Mouse (Mus musculus) left cerebral cortex, postnatal 10 days (tissue): ENCODE measurements around the gene Rap1b. TPM values are rescaled to one million over a fixed set of nuclear protein-coding genes. Genes with fewer than 3 reads are reported as not detected.
A peak's percentile ranks its signal among the peaks of the same experiment; 100 is the strongest.
"Not testable (repeated sequence)": the region's sequence is repeated elsewhere in the genome, so short reads cannot be mapped to it uniquely, and the experiment has no call there.

Experiments used
- DNase-seq, 2 experiments: peaks; one replicate each; pipeline ENCODE4 v3.0.0; 2021 to 2022; ENCODE audit warnings: low spot score in 2 of 2, mixed read lengths in 1 of 2; ENCODE audit errors: extremely low spot score in 1 of 2
- intact Hi-C: fragments of 180-260 bp; cut with DNase I; formaldehyde crosslinking; loops from one replicate; pipeline ENCODE4 v1.15.1; 2025
- total RNA-seq, 2 experiments: library from RNA; stranded (reverse); gene quantifications; 2 replicates each; pipeline ENCODE4 v1.2.3; 2021

Gene Rap1b
- 10 to 100 TPM; 88.9 to 94.5 TPM for total RNA-seq

DNA sequence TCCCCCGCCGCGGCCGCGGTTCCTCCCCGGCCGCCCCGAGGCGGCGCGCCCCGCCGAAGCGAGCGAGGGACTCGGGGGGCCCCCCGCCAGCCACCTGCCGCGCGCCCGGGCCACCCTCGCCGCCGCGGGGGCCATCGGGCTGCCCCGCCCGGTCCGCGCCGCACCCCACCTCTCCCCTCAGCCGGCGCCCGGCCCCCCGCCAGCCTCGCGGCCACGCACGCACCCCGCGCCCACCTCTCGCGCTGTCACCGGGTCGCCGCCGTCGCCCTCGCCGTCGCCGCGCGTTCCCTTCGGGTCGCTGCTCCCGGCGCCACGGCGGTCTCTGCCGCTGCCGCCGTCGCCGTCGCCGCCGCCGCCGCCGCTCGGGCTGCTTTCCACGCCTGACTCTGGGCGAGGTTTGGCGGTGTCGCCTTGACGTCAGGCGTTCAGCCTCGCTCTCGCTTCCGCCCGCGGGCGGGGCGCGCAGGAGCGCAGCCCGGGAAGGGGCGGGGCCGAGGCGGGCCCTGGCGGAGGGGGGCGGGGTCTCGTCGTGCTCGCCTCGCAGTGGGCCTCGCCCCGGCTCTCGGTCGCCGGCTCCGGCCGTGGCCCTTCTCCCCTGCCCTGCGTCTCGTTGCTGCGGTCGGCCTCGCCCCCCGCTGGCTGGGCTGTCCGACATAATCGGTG is at the start of gene Rap1b:
Gene Rap1b (minus strand): TSS at position 439 of the 663 bp plus-strand sequence.
- intact Hi-C loops: loop anchor here (2.0 to 5.0 kb wide), 2 partner anchors 137 to 267 kb away; no protein-coding TSS in a partner anchor
- peak; percentile 91 to 98 for DNase-seq

DNA sequence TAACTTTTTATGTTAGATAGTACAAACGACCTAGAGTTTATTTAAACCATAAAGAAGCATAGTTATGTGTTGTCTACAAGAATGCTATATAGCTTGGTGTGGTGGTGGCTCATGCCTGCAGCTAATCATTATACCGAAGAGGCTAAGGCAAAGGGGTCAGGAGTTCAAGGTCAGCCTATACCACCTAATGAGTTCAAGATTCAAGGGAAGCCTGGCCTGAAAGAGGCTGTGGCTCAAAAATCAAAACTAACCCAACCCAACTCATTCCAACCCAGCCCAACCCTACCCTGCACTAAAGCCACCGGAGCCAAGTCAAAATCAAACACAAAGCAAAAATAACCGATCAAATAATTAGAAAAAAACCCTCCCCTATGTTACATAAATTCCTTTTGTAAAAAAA is 49.4 kb upstream of the Rap1b start:
- intact Hi-C loops: no loop called here
- no peak for DNase-seq

DNA sequence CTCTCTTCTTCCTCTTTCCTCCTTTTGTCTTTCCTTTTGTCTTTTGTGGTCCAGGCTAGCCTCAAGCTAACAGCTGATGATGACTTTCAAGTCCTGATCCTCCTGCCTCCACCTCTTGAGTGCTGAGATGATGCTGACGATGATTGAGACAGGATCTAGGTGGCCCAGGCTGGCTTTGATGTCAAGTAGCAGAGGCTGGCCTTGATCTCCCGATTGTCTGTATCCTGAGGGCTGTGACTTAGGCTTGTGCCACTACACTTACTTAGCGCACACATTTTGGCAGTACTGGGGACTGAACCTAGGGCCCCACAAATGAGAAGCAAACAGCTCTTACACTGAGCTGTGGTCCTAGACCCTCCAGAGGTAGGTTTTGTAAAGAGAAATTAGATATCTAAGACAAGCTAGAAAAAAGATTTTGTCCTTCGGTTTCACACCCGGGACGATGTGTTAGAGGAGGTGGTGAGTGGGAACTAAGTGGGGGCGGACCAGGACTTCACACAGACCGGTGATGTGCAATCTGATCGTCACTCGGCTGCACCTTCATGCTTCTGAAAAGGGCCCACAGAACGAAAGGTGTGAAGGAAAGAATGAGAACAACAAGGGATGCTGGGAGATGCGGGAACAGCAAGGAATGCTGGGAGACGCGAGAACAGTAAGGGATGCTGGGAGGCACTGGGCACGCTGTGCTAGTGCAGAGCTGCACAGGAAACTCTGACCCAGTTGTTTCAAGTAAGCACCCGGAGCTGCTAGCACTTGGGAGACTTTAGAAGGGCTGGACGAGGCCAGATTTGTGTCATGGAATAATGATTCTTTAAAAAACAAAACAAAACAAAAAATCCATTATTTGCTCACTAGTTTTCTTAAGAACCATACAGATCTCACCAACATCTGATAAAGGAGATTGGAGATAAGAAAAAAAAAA is 48.5 kb upstream of the Rap1b start:
- DNase-seq: no peak
- intact Hi-C loops: no loop called here

DNA sequence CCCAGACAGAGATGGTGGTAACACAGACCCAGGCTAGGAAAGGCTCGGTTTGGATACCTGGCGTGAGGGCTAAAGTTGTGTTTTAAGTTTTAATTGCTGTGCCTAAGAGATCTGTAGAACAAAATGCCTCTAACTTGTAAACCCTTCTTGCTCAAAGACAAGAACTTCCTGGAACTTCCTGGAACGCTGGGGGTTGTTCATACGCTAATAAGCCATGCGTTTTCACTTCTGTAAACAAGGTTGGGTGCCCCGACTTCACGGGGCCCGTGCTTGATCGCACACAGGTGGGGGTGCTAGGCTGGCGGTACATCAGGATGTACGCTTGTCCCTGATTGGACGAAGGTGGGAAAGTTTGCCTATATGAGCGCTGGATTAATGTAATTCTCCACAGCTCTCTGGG is 47.3 kb upstream of the Rap1b start:
- intact Hi-C loops: not testable (repeated sequence)

DNA sequence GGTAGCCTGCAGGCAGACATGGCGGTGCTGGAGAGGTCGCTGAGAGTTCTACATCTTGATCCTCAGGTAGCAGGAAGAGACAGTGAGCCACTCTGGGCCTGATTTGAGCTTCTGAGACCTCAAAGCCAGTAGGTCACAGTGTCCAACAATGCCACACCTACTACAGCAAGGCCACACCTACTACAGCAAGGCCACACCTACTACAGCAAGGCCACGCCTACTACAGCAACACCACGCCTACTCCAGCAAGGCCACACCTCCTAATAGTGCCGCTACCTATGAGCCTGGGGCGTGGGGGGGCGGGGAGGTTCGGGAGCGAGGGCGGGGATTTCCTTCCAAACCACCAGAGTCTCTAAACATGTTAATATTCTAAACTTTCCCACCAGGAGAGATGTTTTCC is 45.5 kb upstream of the Rap1b start:
- DNase-seq: no peak
- intact Hi-C loops: no loop called here

More for the DNA sequence above, 47.3 kb upstream of the Rap1b start:
- DNase-seq: not testable (repeated sequence)

DNA sequence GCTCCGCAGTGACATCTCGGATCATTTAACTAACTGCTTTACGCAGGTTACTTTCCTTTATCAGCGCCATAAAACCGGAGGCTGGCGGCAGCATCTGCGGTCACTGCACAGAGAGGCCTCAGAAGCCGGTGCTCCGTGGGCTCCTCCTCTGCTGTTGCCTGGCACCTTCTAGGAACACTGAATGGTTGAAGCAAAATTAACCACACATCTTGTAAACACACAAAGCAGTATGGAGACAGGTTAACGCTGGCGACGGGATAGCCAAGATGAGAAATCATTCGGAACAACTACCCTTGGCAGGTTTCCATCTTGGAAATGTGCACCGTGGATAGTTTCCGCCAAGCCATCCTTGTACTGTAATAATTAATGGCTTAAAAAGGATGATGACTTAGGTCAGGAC is 43.0 kb upstream of the Rap1b start:
- no peak for DNase-seq
- intact Hi-C loops: no loop called here

DNA sequence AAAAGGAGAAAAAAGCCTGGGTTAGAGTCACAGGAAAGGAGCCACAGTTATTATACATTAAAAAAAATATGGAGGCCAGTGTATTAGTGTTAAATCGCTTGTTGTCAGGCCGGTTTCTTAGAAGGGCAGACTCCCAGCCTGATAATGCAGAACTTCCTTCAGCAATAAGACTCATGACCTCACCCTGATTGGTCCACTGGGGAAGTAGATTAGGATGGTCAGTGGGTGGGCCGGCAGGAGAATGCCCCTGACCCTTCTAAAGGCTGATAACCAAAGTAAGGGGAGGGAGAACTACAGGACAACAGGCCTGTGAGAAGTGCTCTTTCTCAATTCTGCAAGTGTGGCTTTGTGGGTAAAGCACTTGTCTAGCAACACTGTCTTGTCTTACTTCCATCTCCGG is 39.5 kb upstream of the Rap1b start:
- intact Hi-C loops: no loop called here

DNA sequence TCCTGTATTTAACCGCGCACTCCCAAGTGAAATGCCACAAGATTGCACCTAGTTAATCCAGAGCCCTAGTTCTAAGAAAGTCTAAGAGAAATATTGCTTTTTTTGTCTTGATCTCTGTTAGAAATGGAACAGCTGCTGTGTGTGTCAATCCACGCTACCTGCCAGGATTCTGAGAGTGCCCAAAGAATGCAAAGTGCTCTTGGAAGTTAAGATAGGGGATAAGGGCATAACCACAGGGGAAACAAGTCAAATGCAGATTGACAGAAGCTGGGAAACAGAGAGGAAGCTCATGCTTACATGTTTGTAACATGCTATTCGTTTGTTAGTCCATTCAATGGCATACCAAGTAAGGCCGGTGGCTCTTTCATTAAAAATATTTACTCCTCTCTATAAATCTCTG is 38.9 kb upstream of the Rap1b start:
- DNase-seq: no peak
- intact Hi-C loops: no loop called here

More for the DNA sequence above, 39.5 kb upstream of the Rap1b start:
- DNase-seq: no peak

DNA sequence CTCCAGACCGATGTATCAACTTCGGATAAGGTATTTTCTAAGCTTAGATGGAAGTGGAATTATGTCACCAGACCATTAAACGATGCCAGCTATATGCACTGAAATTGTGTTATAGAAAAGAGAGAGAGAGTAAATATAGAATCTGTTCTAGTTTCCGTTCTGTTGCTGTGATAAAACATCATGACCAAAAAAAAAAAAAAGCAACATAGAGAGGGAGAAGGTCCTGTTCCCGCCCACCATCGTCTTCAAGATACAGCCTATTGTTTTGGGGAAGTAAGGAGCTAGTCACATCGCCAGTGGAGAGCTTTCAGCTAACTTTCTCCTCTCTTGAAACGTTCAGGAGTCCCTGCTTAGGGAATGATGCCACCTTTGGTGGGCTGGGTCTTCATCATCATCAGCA is 37.6 kb upstream of the Rap1b start:
- intact Hi-C loops: no loop called here
- DNase-seq: no peak

DNA sequence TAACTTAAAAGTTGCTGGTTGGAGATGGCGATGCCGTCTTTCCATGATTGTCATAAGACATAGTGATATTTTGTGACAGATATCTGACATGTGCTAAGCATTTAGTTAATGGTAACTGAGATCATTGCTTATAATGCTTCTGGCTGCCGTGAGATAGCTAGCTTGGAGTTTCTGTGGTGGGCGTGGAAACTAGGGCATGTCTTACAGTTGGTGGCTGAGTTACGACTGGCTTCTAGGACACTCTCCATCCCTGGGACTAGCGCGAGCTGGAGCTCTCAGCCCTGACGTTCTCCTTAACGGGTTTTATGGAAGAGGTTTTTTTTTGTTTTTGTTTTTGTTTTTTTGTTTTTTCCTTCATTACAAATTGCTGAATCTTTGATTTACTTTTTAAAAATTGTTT is 32.8 kb upstream of the Rap1b start:
- intact Hi-C loops: no loop called here
- no peak for DNase-seq

DNA sequence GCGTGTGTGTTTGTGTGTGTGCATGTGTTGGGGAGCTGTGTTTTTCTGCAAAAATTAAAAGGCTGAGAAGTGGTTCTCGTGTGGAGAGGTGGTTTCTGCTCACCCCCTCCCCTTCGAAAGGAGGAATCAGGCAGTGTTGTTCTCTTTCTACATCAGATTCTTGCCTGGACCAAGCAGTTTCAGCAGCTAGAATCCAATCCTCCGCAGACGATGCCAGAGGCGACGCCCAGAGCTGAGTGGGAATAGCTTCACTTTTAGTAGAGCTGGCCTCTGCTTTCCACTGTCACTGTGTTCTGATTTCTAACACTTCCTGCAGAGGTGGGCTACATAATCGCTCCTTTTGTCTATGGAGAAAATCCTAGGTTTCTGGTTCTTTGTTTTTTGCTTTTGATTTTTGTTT is 31.0 kb upstream of the Rap1b start:
- no peak for DNase-seq
- intact Hi-C loops: no loop called here

DNA sequence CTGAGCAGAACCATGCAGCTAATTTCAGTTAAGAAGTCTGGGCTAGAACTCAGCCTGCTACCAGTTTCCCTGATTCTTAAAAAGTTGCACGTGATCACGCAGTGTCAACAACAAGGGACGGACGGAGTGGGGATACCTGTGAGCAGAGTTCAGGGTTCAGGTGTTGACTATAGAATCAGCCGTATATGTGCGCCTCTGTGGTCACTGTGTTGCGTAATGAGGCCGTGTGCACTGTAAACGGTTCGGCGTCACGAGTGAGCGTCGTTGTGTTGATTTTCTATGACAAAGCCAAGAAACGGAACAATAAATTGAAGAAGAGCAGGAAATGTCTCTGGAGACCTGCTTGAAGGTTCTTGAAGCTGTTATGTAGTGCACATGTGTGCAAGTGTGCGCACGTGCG is 30.6 kb upstream of the Rap1b start:
- DNase-seq: no peak
- intact Hi-C loops: no loop called here

DNA sequence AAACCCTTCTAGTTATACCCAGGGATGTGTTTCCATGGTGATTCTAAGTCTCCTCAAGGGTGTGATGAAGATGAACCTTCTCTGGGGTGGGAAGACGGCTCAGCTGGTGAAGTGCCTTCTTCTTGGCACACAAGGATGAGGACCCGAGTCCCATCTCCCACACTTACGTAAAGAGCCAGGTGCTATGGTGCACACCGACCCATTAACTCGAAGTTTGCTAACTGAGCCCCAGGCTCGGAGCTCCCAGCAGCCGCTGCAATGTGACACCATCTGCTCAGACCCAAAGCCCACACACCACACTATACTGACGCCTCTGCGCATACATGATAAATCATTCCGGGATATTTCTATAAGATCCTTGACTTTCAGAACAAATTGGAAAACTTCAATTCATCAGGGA is 29.1 kb upstream of the Rap1b start:
- intact Hi-C loops: no loop called here
- peak; percentile 35 to 46 for DNase-seq

DNA sequence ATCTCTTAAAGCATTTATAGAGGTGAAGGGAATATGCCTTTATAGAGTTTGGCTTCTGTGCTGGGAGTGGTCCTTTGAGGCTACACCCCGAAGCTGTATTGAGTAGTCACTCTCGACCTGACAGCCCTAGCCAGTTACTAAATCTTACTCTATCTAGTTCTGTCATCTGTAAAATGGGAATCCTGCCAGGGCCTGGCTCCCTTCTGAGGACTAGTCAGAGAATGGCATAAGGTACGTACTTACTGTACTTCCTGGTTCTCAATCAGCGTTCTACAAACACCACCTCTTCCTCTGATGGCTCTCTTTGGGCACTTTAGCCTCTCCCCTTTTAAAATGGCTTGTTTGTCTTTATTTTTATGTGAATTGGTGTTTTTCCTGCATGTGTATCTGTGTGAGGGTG is 28.1 kb upstream of the Rap1b start:
- intact Hi-C loops: no loop called here
- DNase-seq: no peak

DNA sequence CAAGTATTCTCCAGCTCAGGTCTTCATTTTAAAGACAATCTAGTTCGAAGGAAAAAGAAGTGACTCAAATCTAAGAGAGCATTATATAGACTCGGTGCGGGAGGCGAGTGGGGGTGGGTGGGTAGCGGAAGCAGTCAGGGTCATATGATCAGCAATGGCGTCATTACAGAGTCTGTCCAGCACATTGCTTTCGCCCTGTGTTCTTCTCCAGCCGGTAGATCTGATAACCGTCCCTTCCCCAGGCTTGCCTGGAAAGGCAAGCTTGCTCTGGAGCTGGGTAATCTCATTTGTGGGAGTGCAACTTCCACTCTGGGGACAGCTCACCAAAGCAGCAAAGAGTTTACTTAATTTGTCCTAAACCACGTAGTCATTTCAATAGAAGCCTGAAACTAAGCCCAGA is 26.6 kb upstream of the Rap1b start:
- intact Hi-C loops: no loop called here
- DNase-seq: no peak

DNA sequence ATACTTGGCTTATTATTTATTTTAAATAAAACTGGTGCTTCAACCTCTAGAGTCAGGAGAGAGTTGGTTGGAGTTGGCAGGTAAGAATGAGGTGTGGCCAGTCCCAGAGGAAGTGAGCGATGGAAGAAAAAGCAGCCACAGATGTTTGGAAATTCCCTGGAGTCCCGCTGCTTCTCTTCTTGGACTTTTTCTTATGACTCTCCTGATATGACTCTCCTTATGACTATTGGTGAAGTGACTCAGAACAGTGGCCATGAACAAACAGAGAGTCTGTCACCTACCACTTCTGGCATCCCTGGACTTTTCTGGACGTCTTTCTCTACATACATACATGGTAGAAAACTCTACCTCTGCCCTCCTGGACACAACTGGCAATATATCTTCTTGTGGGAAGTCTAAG is 21.5 kb upstream of the Rap1b start:
- DNase-seq: no peak
- intact Hi-C loops: no loop called here

DNA sequence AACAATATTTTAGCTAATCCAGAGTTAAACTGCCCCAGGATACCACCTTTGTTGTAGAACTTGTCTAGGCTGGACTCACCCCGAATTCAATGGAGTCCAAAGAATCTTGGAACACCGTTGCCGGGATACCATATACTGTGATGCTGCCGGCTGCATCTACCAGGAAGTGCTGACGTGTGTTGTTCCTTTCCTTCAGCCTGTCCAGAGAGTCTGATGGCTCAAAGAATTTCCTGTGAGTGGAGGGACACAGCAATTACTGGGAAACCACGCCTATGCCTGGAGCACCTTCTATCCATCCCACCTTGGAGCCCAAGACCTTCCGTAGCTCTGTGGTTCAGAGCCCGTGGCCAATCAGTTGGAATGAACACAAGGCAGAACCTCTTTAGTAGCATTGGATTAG is 20.8 kb upstream of the Rap1b start:
- no peak for DNase-seq
- intact Hi-C loops: no loop called here

DNA sequence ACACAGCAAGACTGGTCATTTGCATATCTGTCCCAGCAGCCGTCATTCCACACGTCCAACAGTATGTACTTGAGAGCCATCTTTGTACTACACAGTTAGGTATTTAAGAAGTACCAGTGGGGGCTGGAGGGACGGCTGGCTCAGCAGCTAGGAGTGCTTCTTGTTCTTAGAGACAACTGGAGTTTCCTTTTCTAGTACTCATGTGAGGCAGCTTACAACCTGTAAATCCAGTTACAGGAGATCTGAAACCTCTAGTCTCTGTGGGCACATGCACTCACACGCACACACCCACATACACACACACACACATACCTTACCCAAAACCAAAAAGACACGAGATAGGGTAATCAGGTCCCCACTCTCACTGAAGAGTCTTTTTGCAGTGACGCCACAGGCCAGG is 18.9 kb upstream of the Rap1b start:
- DNase-seq: no peak
- intact Hi-C loops: no loop called here

DNA sequence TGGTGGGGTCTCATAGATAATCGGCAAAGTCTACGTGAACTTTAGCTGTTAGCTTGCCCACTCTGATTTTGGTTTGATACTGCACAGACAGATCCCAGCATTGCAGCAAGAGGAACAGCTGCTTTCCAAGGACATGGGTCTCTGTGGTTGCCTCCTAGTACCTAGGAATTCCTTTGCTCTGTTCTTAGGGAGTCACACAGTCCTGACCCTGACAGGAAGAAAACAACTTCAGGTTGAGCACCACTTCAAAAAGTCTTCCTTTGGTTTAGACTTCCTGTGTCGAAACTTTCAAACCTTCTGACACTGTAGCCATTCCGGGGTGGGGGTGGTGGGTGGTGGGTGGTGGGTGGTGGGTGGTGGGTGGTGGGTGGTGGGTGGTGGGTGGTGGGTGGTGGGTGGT is 18.4 kb upstream of the Rap1b start:
- intact Hi-C loops: no loop called here
- no peak for DNase-seq

DNA sequence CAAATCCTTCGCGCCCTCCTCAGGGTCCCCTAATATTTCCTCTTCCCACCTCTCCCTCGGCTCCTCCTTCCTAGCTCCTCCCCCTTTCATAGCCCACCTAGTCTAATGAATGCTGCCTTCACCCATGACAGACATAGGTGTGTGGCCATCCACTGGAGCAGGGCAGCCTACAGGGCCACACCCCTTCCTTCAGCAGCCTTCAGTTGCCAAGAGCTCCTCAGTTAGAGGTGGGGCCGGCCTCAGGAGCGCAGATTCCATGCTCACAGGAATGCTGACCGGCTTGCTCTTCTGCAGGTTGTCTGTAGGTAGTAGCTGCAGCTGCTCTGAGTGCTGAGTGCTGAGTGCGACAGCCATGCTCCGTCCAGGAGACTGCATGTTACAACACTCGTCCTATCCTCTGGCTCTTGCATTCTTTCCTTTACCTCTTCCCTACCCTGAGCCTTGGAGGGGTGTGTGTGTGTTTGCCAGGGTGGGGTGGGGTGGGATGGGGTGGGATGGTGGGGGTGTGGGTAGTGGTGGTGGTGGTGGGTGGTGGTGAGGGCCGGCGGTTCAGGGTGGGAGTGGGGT is 16.3 kb upstream of the Rap1b start:
- no peak for DNase-seq
- intact Hi-C loops: no loop called here
